Mouse (Mus musculus) induced T-regulatory cell, adult 2 months (primary cell): ENCODE measurements around the gene Olfr642.

Experiments used
- DNase-seq: peaks from one replicate; pipeline ENCODE4 v3.0.0-alpha.2; 2012; ENCODE audit warnings: low read depth

Gene Olfr642

GRCm38 (mm10) chr7:104052566-104052965, at the start of gene Olfr642:
Olfr642 (minus strand) TSS chr7:104052666.
- DNase-seq, result no peak

GRCm38 (mm10) chr7:104085365-104085764, 32.9 kb upstream of the Olfr642 start, which contains the start of gene Olfr645:
Olfr645 (minus strand) TSS chr7:104085465.
- DNase-seq, result no peak

- DNase-seq, result no peak
These were observed 19.3 kb upstream of the Olfr642 start, which contains the start of gene Olfr644 for GRCm38 (mm10) chr7:104071769-104072168. Olfr644 (minus strand) TSS chr7:104071869.

- no peak for DNase-seq
These were observed 8.9 kb upstream of the Olfr642 start, which contains the start of gene 4930516K23Rik for GRCm38 (mm10) chr7:104061345-104061744. 4930516K23Rik (minus strand) TSS chr7:104061445.

- no peak for DNase-seq
These were observed 6.7 kb upstream of the Olfr642 start for GRCm38 (mm10) chr7:104059215-104059614.

GRCm38 (mm10) chr7:104050745-104051144, 1.7 kb downstream of the Olfr642 start:
- no peak for DNase-seq

- no peak for DNase-seq
These were observed 17.3 kb downstream of the Olfr642 start, which contains the start of gene Olfr641 for GRCm38 (mm10) chr7:104035145-104035544. Olfr641 (plus strand) TSS chr7:104035445.

GRCm38 (mm10) chr7:104026978-104027377, 25.5 kb downstream of the Olfr642 start:
- DNase-seq, result no peak

GRCm38 (mm10) chr7:104025473-104025872, 27.0 kb downstream of the Olfr642 start, which contains the start of gene Olfr640:
Olfr640 (minus strand) TSS chr7:104025573.
- DNase-seq, result no peak

GRCm38 (mm10) chr7:104021651-104022050, 30.8 kb downstream of the Olfr642 start:
- DNase-seq, result no peak

- DNase-seq, result no peak
These were observed 33.5 kb downstream of the Olfr642 start for GRCm38 (mm10) chr7:104018953-104019352.

GRCm38 (mm10) chr7:104017203-104017602, 35.3 kb downstream of the Olfr642 start, which contains the start of gene Olfr639:
Olfr639 (minus strand) TSS chr7:104017303.
- no peak for DNase-seq

GRCm38 (mm10) chr7:103999124-103999523, 53.3 kb downstream of the Olfr642 start:
- DNase-seq, result no peak

- no peak for DNase-seq
These were observed 54.0 kb downstream of the Olfr642 start, which contains the start of gene Olfr638 for GRCm38 (mm10) chr7:103998446-103998845. Olfr638 (plus strand) TSS chr7:103998746.
